Mouse (Mus musculus) neural tube, embryonic 12.5 days (tissue): ENCODE measurements at regions not wholly inside any gene's neighbourhood (a gene's known extent, or its start where the extent isn't known, plus 50 kb on each side); places are given as distances from the start of the nearest gene placed in this dataset.
"Not testable (repeated sequence)": the region's sequence is repeated elsewhere in the genome, so short reads cannot be mapped to it uniquely, and the experiment has no call there.

Experiments used
- ATAC-seq: fragments of 200-750 bp; cut with Nextera tagmentation; 2 replicates; pipeline ENCODE4 v1.8.0; 2017; ENCODE audit warnings: low read depth, mild to moderate bottlenecking, moderate TSS enrichment, moderate library complexity; ENCODE audit not compliant: low FRiP score
- H3K27ac ChIP-seq: fragments of 300-500 bp; sonication (generic); 2 replicates; pipeline ENCODE4 v1.5.1; 2016
- H3K27me3 ChIP-seq: fragments of 300-500 bp; sonication (generic); replicated peaks from 2 replicates; pipeline ENCODE4 v1.6.1; 2016; ENCODE audit warnings: mild to moderate bottlenecking
- H3K36me3 ChIP-seq: fragments of 300-500 bp; sonication (generic); 2 replicates; pipeline ENCODE4 v1.6.1; 2016; ENCODE audit warnings: mild to moderate bottlenecking
- H3K4me1 ChIP-seq: fragments of 300-500 bp; sonication (generic); 2 replicates; pipeline ENCODE4 v1.6.1; 2016
- H3K4me2 ChIP-seq: fragments of 300-500 bp; sonication (generic); replicated peaks from 2 replicates; pipeline ENCODE4 v1.6.1; 2016; ENCODE audit warnings: mild to moderate bottlenecking
- H3K4me3 ChIP-seq: fragments of 300-500 bp; sonication (generic); 2 replicates; pipeline ENCODE4 v1.5.1; 2016
- H3K9ac ChIP-seq: fragments of 300-500 bp; sonication (generic); 2 replicates; pipeline ENCODE4 v1.6.1; 2016; ENCODE audit warnings: mild to moderate bottlenecking
- H3K9me3 ChIP-seq: fragments of 300-500 bp; sonication (generic); 2 replicates; pipeline ENCODE4 v1.6.1; 2016; ENCODE audit warnings: mild to moderate bottlenecking
- WGBS: fragments of 180-500 bp; shearing (Covaris S2); methylation state at CpG from one replicate; pipeline ENCODE4 v1.1.7; 2016; 5-methylcytosine and 5-hydroxymethylcytosine counted together

GRCm38 (mm10) chr2:117455740-117456455, 113.1 kb upstream of the Rasgrp1 start:
- WGBS: 44% methylated on average over 7 of the region's 7 CpGs
- no peak overlapping the region for H3K27ac ChIP-seq
- ATAC-seq: no peak

GRCm38 (mm10) chr2:117456456-117457020, 113.7 kb upstream of the Rasgrp1 start:
- no peak overlapping the region for H3K4me3 ChIP-seq
- ATAC-seq: no peak
- no peak overlapping the region for H3K4me2 ChIP-seq
- H3K9me3 ChIP-seq: no peaks in the 10 kb centered on the region
- peaks cover 5% of the 10 kb centered on the region for H3K4me1 ChIP-seq
- H3K36me3 ChIP-seq: no peaks in the 10 kb centered on the region
- H3K9ac ChIP-seq: no peak overlapping the region
- H3K27ac ChIP-seq: no peak overlapping the region
- no peaks in the 10 kb centered on the region for H3K27me3 ChIP-seq
- WGBS: 73% methylated on average over 13 of the region's 13 CpGs

More at GRCm38 (mm10) chr2:117455740-117456455, 113.1 kb upstream of the Rasgrp1 start:
- H3K4me1 ChIP-seq: peaks cover 5% of the 10 kb centered on the region
- H3K9ac ChIP-seq: no peak overlapping the region
- H3K9me3 ChIP-seq: no peaks in the 10 kb centered on the region
- no peak overlapping the region for H3K4me3 ChIP-seq
- H3K4me2 ChIP-seq: no peak overlapping the region; the same call in 1 of the 2 replicates
- no peaks in the 10 kb centered on the region for H3K27me3 ChIP-seq
- no peaks in the 10 kb centered on the region for H3K36me3 ChIP-seq

DNA sequence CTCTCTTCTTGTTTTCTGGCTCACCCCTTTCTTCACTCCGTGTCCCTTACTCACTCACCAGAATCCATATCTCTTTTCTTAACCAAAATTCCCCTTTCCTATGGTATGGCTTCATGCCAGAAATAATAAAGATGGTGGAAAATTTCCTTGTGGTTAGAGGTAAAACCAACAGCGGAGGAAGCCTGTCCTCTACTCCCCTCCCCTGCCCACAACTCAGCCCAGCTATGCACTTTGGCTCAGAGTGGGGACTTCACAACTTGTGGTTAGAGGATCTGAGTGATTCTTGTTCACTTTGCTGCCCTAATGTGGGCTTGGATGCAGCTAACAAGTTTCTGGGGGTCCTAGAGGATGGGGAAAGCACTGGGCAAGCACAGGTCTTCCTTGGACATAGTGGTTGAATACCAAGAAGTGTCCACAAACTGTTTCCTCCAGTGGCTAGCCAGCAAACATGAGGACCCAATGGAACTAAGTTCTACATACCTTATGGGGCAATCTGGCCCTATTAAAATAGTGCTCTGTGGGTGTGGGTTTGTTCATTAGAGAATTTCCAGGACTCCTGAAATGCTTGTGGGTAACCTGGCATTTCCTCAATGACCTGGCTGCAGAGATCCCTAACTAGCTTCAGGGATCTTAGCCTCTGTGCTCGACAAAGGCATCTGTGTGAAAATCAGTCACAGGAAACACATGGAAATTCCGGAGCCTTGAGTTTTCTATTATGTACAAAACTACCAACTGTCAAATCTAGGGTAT, 118.9 kb upstream of the Rasgrp1 start:
- Histone ChIP-seq H3K27me3 (no peaks in the 10 kb centered on the region), H3K4me3 (no peak overlapping the region)
- WGBS: 81% methylated on average over 4 of the region's 4 CpGs

GRCm38 (mm10) chr2:117474885-117475542, 132.2 kb upstream of the Rasgrp1 start:
- 88% methylated on average over 2 of the region's 2 CpGs for WGBS
- no peak overlapping the region for H3K4me2 ChIP-seq
- H3K36me3 ChIP-seq: no peaks in the 10 kb centered on the region
- H3K9me3 ChIP-seq: no peaks in the 10 kb centered on the region
- no peaks in the 10 kb centered on the region for H3K27me3 ChIP-seq
- no peaks in the 10 kb centered on the region for H3K4me1 ChIP-seq
- no peak overlapping the region for H3K27ac ChIP-seq
- no peak for ATAC-seq
- no peak overlapping the region for H3K4me3 ChIP-seq
- no peak overlapping the region for H3K9ac ChIP-seq

More for the DNA sequence above, 118.9 kb upstream of the Rasgrp1 start:
- no peaks in the 10 kb centered on the region for H3K9me3 ChIP-seq
- H3K4me1 ChIP-seq: no peaks in the 10 kb centered on the region
- no peak overlapping the region for H3K4me2 ChIP-seq
- no peak overlapping the region for H3K9ac ChIP-seq
- no peaks in the 10 kb centered on the region for H3K36me3 ChIP-seq
- ATAC-seq: no peak
- H3K27ac ChIP-seq: no peak overlapping the region

GRCm38 (mm10) chr2:117475561-117475960, 132.8 kb upstream of the Rasgrp1 start:
- Histone ChIP-seq H3K4me2 (no peak overlapping the region), H3K36me3 (no peaks in the 10 kb centered on the region), H3K27ac (no peak overlapping the region), H3K9ac (no peak overlapping the region), H3K4me3 (no peak overlapping the region), H3K4me1 (no peaks in the 10 kb centered on the region), H3K9me3 (no peaks in the 10 kb centered on the region), H3K27me3 (no peaks in the 10 kb centered on the region)
- 50% methylated on average over 3 of the region's 3 CpGs for WGBS
- ATAC-seq: no peak

GRCm38 (mm10) chr2:117477503-117477902, 134.7 kb upstream of the Rasgrp1 start:
- not testable (repeated sequence) for H3K27ac ChIP-seq, H3K4me2 ChIP-seq, H3K9ac ChIP-seq, H3K4me1 ChIP-seq, H3K27me3 ChIP-seq, H3K9me3 ChIP-seq, H3K36me3 ChIP-seq, H3K4me3 ChIP-seq, ATAC-seq
- 84% methylated on average over 11 of the region's 11 CpGs for WGBS

GRCm38 (mm10) chr2:117479244-117480009, 136.6 kb upstream of the Rasgrp1 start:
- not testable (repeated sequence) for H3K9me3 ChIP-seq, H3K36me3 ChIP-seq, H3K4me3 ChIP-seq, H3K27ac ChIP-seq, H3K9ac ChIP-seq, H3K27me3 ChIP-seq, ATAC-seq, H3K4me2 ChIP-seq, H3K4me1 ChIP-seq
- 81% methylated on average over 16 of the region's 16 CpGs for WGBS

GRCm38 (mm10) chr2:117486447-117486846, 143.6 kb upstream of the Rasgrp1 start:
- Histone ChIP-seq H3K4me1 (no peaks in the 10 kb centered on the region), H3K4me2 (no peak overlapping the region), H3K9me3 (no peaks in the 10 kb centered on the region), H3K27ac (no peak overlapping the region), H3K27me3 (no peaks in the 10 kb centered on the region), H3K36me3 (no peaks in the 10 kb centered on the region), H3K9ac (no peak overlapping the region), H3K4me3 (no peak overlapping the region)
- ATAC-seq: no peak
- WGBS: 88% methylated on average over 2 of the region's 2 CpGs

DNA sequence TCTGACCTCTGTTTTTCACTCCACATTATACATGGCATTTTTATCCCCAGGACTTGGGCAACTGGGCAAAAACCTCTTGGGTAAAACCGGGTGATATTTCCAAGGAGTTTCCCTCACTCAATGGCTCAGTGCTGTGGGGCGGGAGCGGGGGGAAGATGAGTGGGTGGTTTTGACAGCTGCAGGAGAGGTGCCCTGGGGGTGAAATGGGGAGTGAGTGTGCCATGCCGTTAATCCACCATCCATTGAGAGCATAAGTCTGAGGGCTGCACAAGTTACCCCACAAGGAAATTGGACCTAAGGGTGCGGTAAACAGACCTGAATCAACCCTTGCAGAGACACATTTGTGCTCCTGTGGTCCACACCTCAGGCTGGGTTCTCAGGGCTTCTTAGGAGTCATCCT, 155.8 kb upstream of the Rasgrp1 start:
- no peak overlapping the region for H3K27ac ChIP-seq
- no peak overlapping the region for H3K4me3 ChIP-seq
- no peaks in the 10 kb centered on the region for H3K27me3 ChIP-seq
- H3K9me3 ChIP-seq: no peaks in the 10 kb centered on the region
- no peaks in the 10 kb centered on the region for H3K36me3 ChIP-seq
- no peaks in the 10 kb centered on the region for H3K4me1 ChIP-seq
- no peak overlapping the region for H3K9ac ChIP-seq
- WGBS: 87% methylated on average over 5 of the region's 5 CpGs
- no peak overlapping the region for H3K4me2 ChIP-seq
- no peak for ATAC-seq

DNA sequence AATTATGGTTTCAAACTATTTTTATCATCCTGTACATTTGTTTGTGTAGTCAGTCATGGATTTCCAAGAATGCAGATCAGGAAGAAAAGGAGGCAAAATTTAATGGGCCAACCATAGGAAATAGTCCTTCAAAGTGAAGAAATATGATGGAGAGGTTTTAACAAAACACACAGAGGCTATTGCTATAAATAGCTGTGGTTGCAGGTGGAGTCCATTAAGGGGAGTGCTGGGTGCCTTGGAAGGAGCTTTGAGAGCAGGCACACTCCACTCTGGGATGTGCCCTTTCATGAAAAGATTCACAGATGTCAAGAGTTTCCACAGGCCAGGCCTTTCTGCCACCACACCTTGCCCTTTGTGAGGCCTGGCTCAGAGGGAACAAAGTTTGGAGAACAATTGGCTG, 159.8 kb upstream of the Rasgrp1 start:
- no peak overlapping the region for H3K27ac ChIP-seq
- no peaks in the 10 kb centered on the region for H3K27me3 ChIP-seq
- H3K4me1 ChIP-seq: no peaks in the 10 kb centered on the region
- H3K4me2 ChIP-seq: no peak overlapping the region
- ATAC-seq: no peak
- H3K9me3 ChIP-seq: no peaks in the 10 kb centered on the region
- H3K36me3 ChIP-seq: no peaks in the 10 kb centered on the region
- H3K4me3 ChIP-seq: no peak overlapping the region
- H3K9ac ChIP-seq: no peak overlapping the region

GRCm38 (mm10) chr2:117511737-117512136, 168.9 kb upstream of the Rasgrp1 start:
- H3K27ac ChIP-seq: no peak overlapping the region
- H3K4me3 ChIP-seq: no peak overlapping the region
- no peaks in the 10 kb centered on the region for H3K27me3 ChIP-seq
- H3K4me2 ChIP-seq: no peak overlapping the region
- no peaks in the 10 kb centered on the region for H3K4me1 ChIP-seq
- 75% methylated on average over 3 of the region's 3 CpGs for WGBS
- no peak overlapping the region for H3K9ac ChIP-seq
- H3K36me3 ChIP-seq: no peaks in the 10 kb centered on the region
- H3K9me3 ChIP-seq: no peaks in the 10 kb centered on the region
- no peak for ATAC-seq

DNA sequence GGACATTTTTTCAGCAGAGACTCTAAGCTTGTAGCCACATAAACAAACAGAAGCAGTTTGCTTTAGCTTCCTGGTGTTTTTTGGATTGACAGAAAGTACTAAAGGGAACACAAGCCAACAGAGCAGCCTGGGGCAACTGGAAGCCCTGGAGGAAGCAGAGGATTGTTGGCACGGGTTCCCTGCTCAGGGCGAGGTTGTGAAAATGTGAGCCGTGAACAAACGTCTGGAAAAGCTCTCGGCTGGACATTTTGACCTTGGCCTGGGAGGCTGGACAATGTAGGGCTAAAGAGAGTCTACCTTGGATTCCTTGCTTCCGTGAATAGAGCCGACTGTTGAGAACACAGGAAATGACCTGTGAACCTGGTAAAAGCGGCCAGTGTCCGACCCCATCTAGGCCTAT, 169.8 kb upstream of the Rasgrp1 start:
- Histone ChIP-seq H3K9me3 (no peaks in the 10 kb centered on the region), H3K4me1 (no peaks in the 10 kb centered on the region), H3K27ac (no peak overlapping the region), H3K9ac (no peak overlapping the region), H3K4me3 (no peak overlapping the region), H3K27me3 (no peaks in the 10 kb centered on the region), H3K4me2 (no peak overlapping the region), H3K36me3 (no peaks in the 10 kb centered on the region)
- WGBS: 74% methylated on average over 9 of the region's 9 CpGs
- no peak for ATAC-seq
